Mouse (Mus musculus): ENCODE data around the gene Msl2.

- TF ChIP-seq CTCF (IDR thresholded peaks at IDR 0.05) (no peak), EP300 (IDR thresholded peaks at IDR 0.05) (no peak)
Observed at GRCm38 (mm10) chr9:101078579-101078978, 4.7 kb downstream of the Msl2 start.
